Mouse (Mus musculus) adrenal gland, adult 10 weeks (tissue): ENCODE data around the gene Cldnd2. TPM values are rescaled to one million over a fixed set of nuclear protein-coding genes. Genes with fewer than 3 reads are reported as not detected.

Source experiments
- polyA plus RNA-seq: library from polyadenylated mRNA; stranded (reverse); fragments of 350-450 nt; fragmentation: Illumina TruSeq; extraction: RNeasy Lipid Tissue Mini Kit (QIAGEN cat#74804); gene quantifications from one replicate; pipeline ENCODE4 v1.2.3, GENCODE M21; 2014; ENCODE audit warnings: low read depth, low replicate concordance

Cldnd2 gene
- polyA plus RNA-seq = not detected

DNA sequence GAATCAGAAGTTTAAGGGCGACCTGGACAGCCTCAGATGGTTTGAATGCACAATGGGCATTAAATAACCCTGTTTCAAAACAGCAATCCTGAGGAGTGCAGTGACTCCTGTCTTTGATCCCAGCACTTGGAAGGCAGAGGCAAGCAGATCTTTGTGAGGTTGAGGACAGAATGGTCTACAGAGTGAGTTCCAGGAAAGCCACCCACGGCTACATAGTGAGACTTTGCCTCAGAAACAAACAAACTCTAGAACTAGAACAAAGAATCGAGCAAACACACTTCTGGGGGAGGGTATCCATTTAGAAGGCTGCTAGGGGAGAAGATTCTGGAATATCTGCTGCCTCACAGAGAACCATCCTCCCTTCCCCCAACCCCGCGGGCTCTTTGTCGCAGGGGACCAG lies at the start of gene Cldnd2:
TSS of gene Cldnd2 (plus strand) at position 301 of the 400 bp plus-strand sequence.

DNA sequence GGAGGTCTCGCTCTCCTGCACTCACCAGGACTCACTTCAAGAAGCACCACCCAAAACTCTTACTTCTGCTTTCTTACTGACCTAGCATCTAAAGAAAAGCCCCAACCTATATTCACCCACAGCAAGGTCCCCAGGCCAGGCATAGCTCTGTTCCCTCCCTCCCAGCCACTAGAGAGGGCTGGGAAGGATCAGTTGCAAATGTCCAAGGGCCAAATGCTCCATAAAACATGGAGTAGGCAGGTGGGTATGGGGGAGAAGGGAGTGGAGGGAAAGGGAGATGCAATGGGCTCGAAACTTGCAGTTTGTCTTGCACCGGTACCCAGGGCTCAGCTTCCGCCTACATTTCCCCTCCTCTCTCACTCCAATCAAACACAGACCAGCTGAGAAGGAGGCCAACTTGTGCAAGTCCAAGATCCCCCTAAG lies 32.4 kb upstream of the Cldnd2 start, which contains the start of gene Siglecg:
TSS of gene Siglecg (plus strand) at position 74 of the 423 bp plus-strand sequence.

DNA sequence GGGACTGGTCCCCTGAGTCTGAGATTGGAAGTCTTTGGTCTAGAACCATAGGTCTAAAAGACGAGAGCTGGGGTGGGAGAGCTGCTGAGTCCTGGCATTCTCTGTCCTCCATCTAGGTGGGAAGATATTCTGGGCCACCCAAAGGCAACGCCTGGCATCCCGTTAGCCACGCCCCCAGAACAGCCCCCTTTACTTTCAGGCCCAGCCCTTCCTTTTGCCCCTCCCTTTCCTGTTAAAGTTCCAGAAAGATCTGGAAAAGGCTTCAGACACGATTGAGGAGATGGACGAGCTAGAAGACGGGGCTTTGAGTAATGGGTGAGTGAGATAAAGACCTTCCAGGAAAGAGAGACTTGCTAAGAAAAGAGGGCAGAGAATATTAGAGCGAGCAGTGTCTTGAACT lies 13.2 kb upstream of the Cldnd2 start, which contains the start of gene Lim2:
TSS of gene Lim2 (plus strand) at position 265 of the 400 bp plus-strand sequence.

DNA sequence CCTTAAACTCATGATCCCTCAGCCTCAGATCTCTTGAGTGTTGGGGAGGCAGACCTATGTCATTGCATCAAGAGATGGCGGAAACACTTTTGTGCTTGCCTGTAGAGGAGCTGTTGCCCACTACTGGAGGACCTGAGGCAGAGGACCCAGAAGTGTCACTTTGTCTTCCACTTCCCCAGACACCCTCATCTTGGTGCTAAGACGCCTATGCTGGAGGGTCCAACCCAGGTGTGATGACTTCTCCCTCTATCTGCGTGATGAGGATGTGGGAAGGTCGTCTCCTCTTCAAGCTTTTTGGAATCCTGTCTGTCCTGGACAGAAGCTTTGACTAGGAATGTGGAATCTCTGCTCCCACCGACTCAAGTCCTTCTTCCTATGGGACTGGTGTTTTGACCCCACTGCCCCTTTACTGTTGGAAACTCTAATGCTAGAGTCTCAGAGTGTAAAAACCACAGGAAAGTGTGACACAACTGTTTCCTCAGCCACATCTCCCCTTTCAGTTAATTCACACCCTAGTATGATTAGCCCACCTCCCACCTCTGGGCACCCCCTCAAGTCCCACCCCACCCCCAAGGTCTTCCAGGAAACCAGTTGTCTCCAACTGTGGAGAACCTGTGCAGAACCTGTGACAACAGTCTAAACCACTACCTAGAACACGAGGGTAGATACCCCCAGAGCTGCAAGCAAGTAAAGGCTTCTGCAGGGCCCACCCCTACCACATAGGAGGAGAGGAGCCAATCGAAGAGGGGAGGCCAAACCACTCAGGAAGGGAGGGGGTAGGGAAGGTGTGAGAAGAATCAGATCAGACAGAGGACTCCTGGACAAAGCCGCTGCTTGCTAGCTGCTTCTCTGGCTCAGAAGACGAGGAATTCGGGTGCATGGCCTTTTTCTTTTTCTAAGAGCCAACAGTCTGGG lies 4.0 kb upstream of the Cldnd2 start, which contains the start of gene Nkg7:
TSS of gene Nkg7 (plus strand) at position 733 of the 915 bp plus-strand sequence.

DNA sequence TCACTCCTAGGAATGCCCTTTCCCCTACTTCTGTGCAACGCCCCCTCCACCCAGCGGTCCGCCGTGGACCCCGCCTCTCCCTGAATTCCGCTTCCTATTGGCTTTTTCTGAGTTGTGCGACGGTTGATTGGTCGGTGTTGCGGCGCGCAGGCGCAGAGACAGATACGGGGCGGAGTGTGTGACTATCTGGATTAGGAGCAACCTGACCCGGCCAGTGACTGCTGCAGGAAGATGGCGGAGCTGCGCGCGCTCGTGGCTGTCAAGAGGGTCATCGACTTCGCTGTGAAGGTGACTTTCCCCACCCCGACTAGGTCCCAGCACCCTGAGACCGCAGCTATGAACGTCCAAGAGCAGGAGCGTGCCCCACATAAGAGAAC lies 3.3 kb downstream of the Cldnd2 start, which contains the start of the genes Etfb and Gm45233:
TSS of gene Etfb (plus strand) at position 167 of the 377 bp plus-strand sequence.
TSS of gene Gm45233 (plus strand) at position 212 of the 377 bp plus-strand sequence.

DNA sequence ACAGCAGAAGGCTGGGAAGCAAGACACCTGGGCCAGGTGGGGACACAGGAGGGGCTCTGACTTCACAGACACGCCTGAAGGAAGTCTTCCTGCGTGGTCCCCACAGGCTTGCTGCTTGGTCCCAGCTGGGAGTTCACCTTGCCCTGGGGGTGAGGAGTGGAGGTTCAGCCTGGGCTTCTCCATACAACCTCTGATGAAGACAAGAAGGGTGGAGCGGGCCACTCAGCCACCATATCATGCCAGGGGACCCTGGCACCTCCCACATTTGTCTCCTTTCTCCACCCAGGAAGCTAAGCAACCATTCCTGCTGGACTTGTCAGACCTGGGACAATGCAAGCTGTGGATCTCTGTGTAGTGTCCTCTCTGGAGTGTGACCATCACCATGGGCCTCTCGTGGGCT lies 22.3 kb downstream of the Cldnd2 start, which contains the start of gene Vsig10l:
TSS of gene Vsig10l (plus strand) at position 301 of the 400 bp plus-strand sequence.

DNA sequence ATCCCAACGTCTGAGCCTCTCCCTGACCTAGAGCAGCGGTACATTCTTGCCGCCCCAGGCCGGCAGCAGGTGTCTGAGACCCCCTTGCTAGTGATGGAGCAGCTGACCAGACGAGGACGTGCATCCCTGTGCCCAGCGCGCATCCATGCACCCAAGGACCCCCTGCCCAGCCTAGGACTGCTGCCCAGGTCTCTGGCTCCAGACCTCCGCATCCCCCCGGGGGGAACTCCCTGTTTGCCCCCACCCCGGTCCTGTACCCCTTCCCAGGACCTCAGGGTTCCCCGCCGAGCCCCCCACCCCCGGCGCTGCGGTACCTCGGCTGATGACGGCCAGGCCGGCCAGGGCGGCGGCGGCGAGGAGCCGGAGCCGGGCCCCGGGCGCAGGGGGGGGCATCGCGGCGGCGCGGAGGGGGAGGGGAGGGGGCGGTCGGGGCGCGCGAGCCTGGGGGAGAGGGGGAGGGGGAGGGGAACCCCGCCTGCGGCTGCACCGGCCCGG lies 49.1 kb downstream of the Cldnd2 start, which contains the start of gene Iglon5:
TSS of gene Iglon5 (minus strand) at position 445 of the 495 bp plus-strand sequence.

Other genes starting within 250 kb of the Cldnd2 start
- 69.0 TPM for gene Zfp715, start 127.5 kb upstream of the Cldnd2 start, polyA plus RNA-seq
- not detected for gene Siglecf, start 89.4 kb upstream of the Cldnd2 start, polyA plus RNA-seq
- 0.17 TPM for gene Siglecg, start 32.6 kb upstream of the Cldnd2 start, polyA plus RNA-seq
- gene Lim2, start 13.1 kb upstream of the Cldnd2 start, polyA plus RNA-seq = not detected
- not detected for gene Nkg7, start 3.7 kb upstream of the Cldnd2 start, polyA plus RNA-seq
- gene Etfb, start 3.3 kb downstream of the Cldnd2 start, polyA plus RNA-seq = 20.5 TPM
- not detected for gene Gm45233, start 3.3 kb downstream of the Cldnd2 start, polyA plus RNA-seq
- gene Vsig10l, start 22.4 kb downstream of the Cldnd2 start, polyA plus RNA-seq = 0.41 TPM
- gene Iglon5, start 49.3 kb downstream of the Cldnd2 start, polyA plus RNA-seq = not detected
- not detected for gene 4931406B18Rik, start 65.2 kb downstream of the Cldnd2 start, polyA plus RNA-seq
- gene Cd33, start 103.6 kb downstream of the Cldnd2 start, polyA plus RNA-seq = 7.9 TPM
- gene Zfp658, start 121.5 kb downstream of the Cldnd2 start, polyA plus RNA-seq = 2.2 TPM
- gene Zfp719, start 138.8 kb downstream of the Cldnd2 start, polyA plus RNA-seq = 32.9 TPM
- not detected for gene Zfp819, start 166.4 kb downstream of the Cldnd2 start, polyA plus RNA-seq
- not detected for gene Ceacam18, start 193.9 kb downstream of the Cldnd2 start, polyA plus RNA-seq
- gene Siglece, start 219.4 kb downstream of the Cldnd2 start, polyA plus RNA-seq = 0.76 TPM
- gene Ctu1, start 231.2 kb downstream of the Cldnd2 start, polyA plus RNA-seq = 2.8 TPM
- gene Klk14, start 249.6 kb downstream of the Cldnd2 start, polyA plus RNA-seq = not detected